Mouse (Mus musculus) heart, embryonic 11.5 days (tissue): ENCODE results near the gene Commd9. TPM values are rescaled to one million over a fixed set of nuclear protein-coding genes. Genes with fewer than 3 reads are reported as not detected.

Source experiments
- ATAC-seq: fragments of 200-750 bp; cut with Nextera tagmentation; replicated peaks from 2 replicates; pipeline ENCODE4 v1.8.0; 2017; ENCODE audit warnings: moderate library complexity; ENCODE audit not compliant: insufficient number of reproducible peaks, low FRiP score, low TSS enrichment
- H3K27ac ChIP-seq: fragments of 300-500 bp; sonication (generic); 2 replicates; pipeline ENCODE4 v1.5.1; 2014; ENCODE audit warnings: mild to moderate bottlenecking, low read depth, low read length
- H3K27me3 ChIP-seq: fragments of 300-500 bp; sonication (generic); 2 replicates; pipeline ENCODE4 v1.6.1; 2014; ENCODE audit warnings: mild to moderate bottlenecking, low read length, mixed read lengths; ENCODE audit not compliant: control insufficient read depth, insufficient read depth
- H3K36me3 ChIP-seq: fragments of 300-500 bp; sonication (generic); 2 replicates; pipeline ENCODE4 v1.6.1; 2014; ENCODE audit warnings: mild to moderate bottlenecking, low read length, moderate library complexity, mixed read lengths; ENCODE audit not compliant: control insufficient read depth, insufficient read depth
- H3K4me1 ChIP-seq: fragments of 300-500 bp; sonication (generic); 2 replicates; pipeline ENCODE4 v1.6.1; 2014; ENCODE audit warnings: low read length; ENCODE audit not compliant: control insufficient read depth, insufficient read depth
- H3K4me2 ChIP-seq: fragments of 300-500 bp; sonication (generic); 2 replicates; pipeline ENCODE4 v1.6.1; 2014; ENCODE audit warnings: mild to moderate bottlenecking, moderate library complexity
- H3K4me3 ChIP-seq: fragments of 300-500 bp; sonication (generic); 2 replicates; pipeline ENCODE4 v1.5.1; 2014; ENCODE audit warnings: low read depth, low read length
- H3K9ac ChIP-seq: fragments of 300-500 bp; sonication (generic); 2 replicates; pipeline ENCODE4 v1.6.1; 2014; ENCODE audit warnings: mild to moderate bottlenecking, low read depth, low read length, moderate library complexity
- H3K9me3 ChIP-seq: fragments of 300-500 bp; sonication (generic); replicated peaks from 2 replicates; pipeline ENCODE4 v1.6.1; 2016; ENCODE audit warnings: low read length; ENCODE audit not compliant: control insufficient read depth
- WGBS: fragments of 180-500 bp; shearing (Covaris S2); extraction: QIAGEN DNeasy Blood & Tissue Kit; methylation state at CpG from one replicate; pipeline ENCODE4 v1.1.7; 2014; ENCODE audit not compliant: insufficient replicate concordance; 5-methylcytosine and 5-hydroxymethylcytosine counted together
- polyA plus RNA-seq: library from polyadenylated mRNA; unstranded; fragments of >200 nt; fragmentation: Nextera tagmentation; extraction: Ambion mirVana; gene quantifications from 2 replicates; pipeline ENCODE4 v1.2.1, GENCODE M21; 2014

Commd9 gene
- polyA plus RNA-seq, 1 experiment from 2014 or later, result 48.8 TPM

DNA sequence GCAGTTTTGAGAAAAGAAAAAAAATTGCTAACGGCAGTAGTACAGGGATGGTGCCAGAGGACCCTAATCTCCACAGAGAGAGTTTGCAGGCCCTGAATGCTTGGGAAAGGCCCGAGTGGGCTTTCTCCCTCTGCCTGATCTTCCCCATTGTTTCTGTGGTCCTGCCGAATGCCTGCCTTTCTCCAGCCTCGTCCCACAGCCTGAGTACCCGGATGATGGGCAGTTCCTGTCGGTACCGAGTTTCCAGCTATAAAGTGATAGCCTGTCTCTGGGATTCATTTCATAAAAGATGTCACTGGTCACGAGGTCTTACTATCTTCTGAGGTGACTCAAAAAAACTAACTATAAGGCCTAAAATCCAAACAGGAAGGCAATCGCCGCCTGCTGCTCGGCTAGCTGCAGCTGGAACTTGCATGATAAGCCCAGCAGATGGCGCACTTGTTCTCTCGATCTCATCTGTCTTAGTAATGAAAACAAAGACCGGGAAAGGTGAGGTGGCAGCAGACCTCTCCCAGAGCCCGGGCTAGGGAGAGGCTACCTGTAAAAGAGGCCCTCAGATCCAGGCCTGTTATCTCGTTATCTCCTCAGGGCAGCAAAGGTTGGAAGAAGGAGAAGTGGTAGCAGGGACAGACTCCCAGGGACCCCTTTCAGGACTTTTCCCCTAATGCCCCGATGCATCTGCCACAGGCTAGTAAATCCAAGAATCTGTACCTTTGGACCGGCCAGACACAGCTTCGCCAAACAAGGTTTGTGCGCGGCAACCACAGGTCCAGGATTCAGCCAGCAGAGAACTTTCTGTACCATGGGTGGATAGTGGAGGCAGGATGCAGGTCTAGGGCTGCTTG lies 19.7 kb downstream of the Commd9 start:
- Histone ChIP-seq H3K36me3 (no peaks in the 10 kb centered on the region), H3K27me3 (no peaks in the 10 kb centered on the region), H3K9me3 (no peaks in the 10 kb centered on the region), H3K4me1 (0 out of 2 replicates have a peak, but pooled peaks cover 2% of the 10 kb centered on the region), H3K27ac (no peak overlapping the region), H3K9ac (peak overlapping the region; percentile 12; the same call in 1 of the 2 replicates), H3K4me3 (0 out of 2 replicates have a peak overlapping the region, but pooled peaks have one; percentile 13), H3K4me2 (peak overlapping the region; percentile 56)
- WGBS, result 24% methylated on average over 21 of the region's 21 CpGs
- no peak for ATAC-seq

DNA sequence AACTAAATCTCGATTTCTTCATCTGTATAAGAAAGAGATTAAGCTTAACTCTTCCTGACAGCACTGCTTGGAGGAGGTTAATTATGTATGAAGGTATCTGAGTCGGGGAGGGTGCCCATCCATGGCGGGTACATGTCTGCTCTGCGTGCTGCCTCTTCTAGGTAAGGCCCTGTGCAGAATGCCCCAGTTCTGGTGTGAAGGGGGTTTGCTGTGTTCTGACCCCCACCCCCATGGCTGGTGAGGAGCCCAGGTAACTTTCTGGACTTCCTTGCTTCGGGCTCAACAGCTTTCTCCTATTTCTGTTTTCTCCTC lies 20.3 kb downstream of the Commd9 start:
- Histone ChIP-seq H3K27me3 (no peaks in the 10 kb centered on the region), H3K9me3 (no peaks in the 10 kb centered on the region), H3K27ac (no peak overlapping the region), H3K4me2 (peak overlapping the region; percentile 56), H3K4me3 (no peak overlapping the region), H3K36me3 (no peaks in the 10 kb centered on the region), H3K9ac (no peak overlapping the region), H3K4me1 (0 out of 2 replicates have a peak, but pooled peaks cover 2% of the 10 kb centered on the region)
- ATAC-seq, result no peak
- WGBS, result 64% methylated on average over 5 of the region's 5 CpGs

DNA sequence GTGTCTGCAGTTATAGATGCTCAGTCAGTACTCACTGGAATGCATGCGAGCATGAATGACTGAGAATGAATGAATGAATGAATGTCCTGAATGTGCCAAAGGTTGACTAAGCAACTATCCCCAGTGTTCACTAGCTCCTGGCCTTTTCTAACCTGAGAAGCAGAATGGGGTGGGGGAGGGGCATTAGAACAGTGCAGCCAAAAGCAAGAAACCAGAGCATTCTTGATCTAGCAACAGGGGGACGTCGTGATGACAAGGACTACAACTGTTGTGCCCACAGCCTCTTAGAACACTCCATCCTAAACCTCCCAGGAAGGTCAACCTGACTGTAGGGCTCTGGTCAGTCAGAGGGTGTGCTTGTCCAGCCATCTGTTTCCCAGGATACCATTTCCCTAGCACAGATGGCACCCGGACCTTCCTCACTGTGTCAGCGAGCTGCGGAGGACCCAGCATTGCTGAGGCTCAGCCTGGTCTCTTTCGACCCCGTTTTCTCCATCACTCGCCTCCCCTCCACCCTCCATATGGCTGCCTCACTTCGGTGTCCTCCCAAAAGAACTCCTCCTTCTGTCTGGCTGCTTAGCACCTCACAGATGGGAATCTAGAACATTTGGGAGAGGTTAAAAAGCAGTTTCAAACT lies 21.5 kb downstream of the Commd9 start:
- Histone ChIP-seq H3K4me3 (no peak overlapping the region), H3K9me3 (no peaks in the 10 kb centered on the region), H3K9ac (no peak overlapping the region), H3K27me3 (no peaks in the 10 kb centered on the region), H3K27ac (no peak overlapping the region), H3K4me2 (no peak overlapping the region), H3K36me3 (no peaks in the 10 kb centered on the region), H3K4me1 (0 out of 2 replicates have a peak, but pooled peaks cover 2% of the 10 kb centered on the region)
- WGBS, result 68% methylated on average over 10 of the region's 10 CpGs
- ATAC-seq, result no peak

DNA sequence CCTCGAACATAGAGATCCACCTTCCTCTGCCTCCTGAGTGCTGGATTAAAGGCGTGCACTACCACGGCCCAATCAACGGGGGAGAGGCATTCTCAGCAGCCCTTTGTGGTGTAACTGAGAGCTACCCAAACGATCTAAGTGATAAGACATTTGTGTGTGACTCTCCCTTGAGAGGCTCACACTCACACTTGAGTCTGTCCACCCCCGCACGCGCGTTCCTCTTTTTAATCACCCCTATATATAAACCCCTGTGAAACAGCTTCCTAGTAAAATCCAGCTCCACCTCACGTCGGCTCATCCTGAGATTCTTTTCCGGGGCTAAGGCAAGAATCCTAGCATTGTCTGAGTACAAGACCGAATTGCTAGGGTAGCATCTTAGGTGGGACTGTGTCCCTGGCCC lies 22.7 kb downstream of the Commd9 start:
- Histone ChIP-seq H3K4me3 (no peak overlapping the region), H3K27ac (no peak overlapping the region), H3K4me2 (no peak overlapping the region), H3K36me3 (no peaks in the 10 kb centered on the region), H3K4me1 (0 out of 2 replicates have a peak, but pooled peaks cover 2% of the 10 kb centered on the region), H3K9me3 (no peaks in the 10 kb centered on the region), H3K9ac (no peak overlapping the region), H3K27me3 (no peaks in the 10 kb centered on the region)
- no peak for ATAC-seq
- WGBS, result 65% methylated on average over 13 of the region's 13 CpGs

DNA sequence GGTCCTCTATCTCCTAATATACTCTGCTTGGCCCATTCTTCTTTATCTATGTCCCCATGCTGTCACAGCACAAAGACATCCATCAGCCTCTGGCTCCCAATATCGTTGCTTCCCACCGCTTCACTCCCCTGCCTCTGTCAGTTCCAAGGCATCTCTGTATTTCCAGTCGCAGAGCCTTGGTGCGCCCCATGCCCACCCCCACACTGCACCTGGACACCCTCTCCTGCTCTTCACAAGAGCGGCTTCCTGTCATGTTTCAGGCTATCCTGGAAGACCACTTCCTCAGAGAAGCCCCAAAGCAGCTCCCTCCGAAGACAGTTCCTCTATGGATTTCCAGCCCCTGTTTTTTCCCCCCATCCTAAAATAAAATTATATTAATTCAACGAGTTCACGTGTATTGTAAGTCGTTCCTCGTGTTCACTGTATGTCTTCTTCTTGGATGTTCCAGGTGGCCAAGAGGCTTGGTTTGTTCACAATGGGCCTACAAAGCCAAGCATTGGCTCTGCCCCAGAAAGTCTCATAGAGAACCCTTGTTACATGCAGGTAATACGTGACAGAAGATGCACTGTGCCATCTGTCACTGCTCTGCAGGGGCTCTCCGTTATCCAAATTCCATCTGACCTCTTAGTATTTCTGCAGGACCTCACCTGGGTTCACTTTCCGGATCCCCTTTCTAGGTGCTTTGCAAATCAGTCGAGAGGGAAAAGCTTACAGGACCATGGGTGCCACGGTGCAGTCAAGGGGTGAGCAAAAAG lies 23.5 kb downstream of the Commd9 start:
- H3K27me3 ChIP-seq, result no peaks in the 10 kb centered on the region
- H3K9me3 ChIP-seq, result no peaks in the 10 kb centered on the region
- ATAC-seq, result no peak
- H3K4me2 ChIP-seq, result no peak overlapping the region
- WGBS, result 83% methylated on average over 15 of the region's 15 CpGs
- 0 out of 2 replicates have a peak, but pooled peaks cover 2% of the 10 kb centered on the region for H3K4me1 ChIP-seq
- H3K36me3 ChIP-seq, result no peaks in the 10 kb centered on the region
- no peak overlapping the region for H3K27ac ChIP-seq
- no peak overlapping the region for H3K4me3 ChIP-seq
- no peak overlapping the region for H3K9ac ChIP-seq

DNA sequence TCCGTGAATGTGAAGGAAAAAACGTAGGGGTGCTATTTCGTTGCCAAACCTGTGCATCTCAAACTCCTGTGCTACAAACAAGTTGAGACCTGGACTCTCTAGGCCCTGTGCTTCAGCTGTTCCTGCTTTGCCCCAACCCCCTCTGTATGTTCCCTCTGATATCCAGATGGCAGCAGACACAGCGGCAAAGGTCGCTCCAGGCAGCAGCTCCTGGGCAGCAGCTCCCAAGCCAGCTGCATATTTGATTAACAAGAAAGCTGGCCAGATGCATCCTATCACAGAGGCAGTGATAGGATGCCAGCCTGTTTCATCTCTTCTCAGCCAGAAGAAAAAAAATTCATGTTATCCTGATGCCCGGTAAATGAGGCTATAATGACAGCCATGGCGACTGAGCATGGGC lies 32.5 kb downstream of the Commd9 start:
- H3K9ac ChIP-seq, result no peak overlapping the region
- H3K4me1 ChIP-seq, result no peaks in the 10 kb centered on the region
- ATAC-seq, result no peak
- no peaks in the 10 kb centered on the region for H3K36me3 ChIP-seq
- H3K27ac ChIP-seq, result no peak overlapping the region
- no peaks in the 10 kb centered on the region for H3K27me3 ChIP-seq
- 74% methylated on average over 7 of the region's 7 CpGs for WGBS
- no peak overlapping the region for H3K4me3 ChIP-seq
- no peaks in the 10 kb centered on the region for H3K9me3 ChIP-seq
- H3K4me2 ChIP-seq, result no peak overlapping the region

DNA sequence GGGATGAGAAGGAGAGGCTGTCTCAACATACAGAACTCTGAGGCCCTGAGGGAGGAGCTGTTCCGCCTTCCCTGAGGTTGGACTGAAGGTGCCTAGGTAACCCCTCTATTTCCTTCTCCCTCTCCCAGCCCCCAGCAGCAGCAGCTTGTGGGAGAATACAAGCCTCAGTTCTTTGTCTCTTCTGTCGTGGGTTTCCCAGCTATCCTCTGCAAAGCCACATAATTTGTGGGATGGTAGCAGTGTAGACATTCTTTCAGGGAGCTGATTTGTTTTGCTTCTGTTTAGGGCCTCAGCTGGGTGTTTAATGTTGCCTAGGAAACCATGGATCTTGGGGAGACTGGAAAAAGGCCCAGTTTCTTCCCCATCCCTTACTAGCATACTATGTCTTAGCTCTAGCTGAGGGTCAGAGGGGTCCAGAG lies 34.1 kb downstream of the Commd9 start:
- 66% methylated on average over 2 of the region's 2 CpGs for WGBS
- Histone ChIP-seq H3K4me2 (no peak overlapping the region), H3K27ac (no peak overlapping the region), H3K9me3 (no peaks in the 10 kb centered on the region), H3K27me3 (no peaks in the 10 kb centered on the region), H3K4me3 (no peak overlapping the region), H3K9ac (no peak overlapping the region), H3K36me3 (no peaks in the 10 kb centered on the region), H3K4me1 (no peaks in the 10 kb centered on the region)
- ATAC-seq, result no peak

DNA sequence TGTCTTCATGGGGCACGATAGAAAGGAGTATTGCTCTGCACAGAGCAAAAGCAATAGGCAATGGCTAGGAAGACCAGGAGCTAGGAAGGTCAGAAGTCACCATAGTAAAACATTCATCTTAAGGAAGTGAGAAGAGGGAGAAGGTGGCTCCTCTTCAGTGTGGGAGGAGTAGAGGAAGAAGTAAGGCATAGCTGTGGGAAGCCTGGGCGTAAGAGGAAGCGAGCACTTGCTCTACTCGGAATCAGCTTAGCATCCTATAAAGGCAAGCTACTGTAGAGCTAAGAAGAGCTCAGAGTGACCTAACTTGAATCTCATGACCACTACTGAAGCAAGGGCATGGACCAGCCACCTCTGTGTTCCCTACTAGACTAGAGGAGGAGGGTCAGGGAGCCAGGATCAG lies 36.3 kb downstream of the Commd9 start:
- H3K4me1 ChIP-seq, result no peaks in the 10 kb centered on the region
- H3K27me3 ChIP-seq, result no peaks in the 10 kb centered on the region
- no peak for ATAC-seq
- WGBS, result 87% methylated on average over 4 of the region's 4 CpGs
- no peaks in the 10 kb centered on the region for H3K9me3 ChIP-seq
- no peak overlapping the region for H3K4me3 ChIP-seq
- no peak overlapping the region for H3K4me2 ChIP-seq
- H3K36me3 ChIP-seq, result no peaks in the 10 kb centered on the region
- H3K27ac ChIP-seq, result no peak overlapping the region
- H3K9ac ChIP-seq, result no peak overlapping the region
